16 mouse cellular contexts compared by ENCODE assay signal in the genomic region with DNA sequence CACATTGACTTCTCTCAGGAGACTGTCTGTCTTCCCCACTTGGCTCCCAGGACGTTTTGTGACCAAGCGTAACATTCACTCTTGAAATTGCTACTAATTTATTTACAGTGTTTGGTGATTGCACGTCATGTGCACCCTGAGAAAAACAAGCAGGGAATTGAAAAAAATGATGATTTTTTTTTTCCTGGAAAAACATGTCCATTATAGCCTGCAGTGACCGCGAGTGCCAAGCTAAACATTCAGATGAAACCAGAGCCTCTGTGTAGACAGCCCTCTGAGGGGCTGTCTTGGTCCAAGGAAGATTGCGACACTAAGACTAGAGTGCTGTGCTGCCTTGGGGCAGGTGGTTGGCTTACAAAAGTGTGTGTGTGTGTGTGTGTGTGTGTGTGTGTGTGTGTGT. TPM values are rescaled to one million over a fixed set of nuclear protein-coding genes. Genes with fewer than 3 reads are reported as not detected.
DNase-seq lines count a peak whose midpoint lies in the region; ATAC-seq and TF ChIP-seq lines count a peak whose summit lies in the region.
"Had no signal": no experiment of that assay in that cellular context is flagged by ENCODE, and none has a peak within 500 bp of the region (broad histone marks: within the 10 kb centered on the region; RNA-seq: fewer than 3 reads in every experiment).

No protein-coding gene starts in this region.

- peak; percentile 68; the same call in 1 of the 2 replicates for ATAC-seq in stomach, postnatal 0 days (ENCODE audit: low FRiP score, low TSS enrichment)
- ATAC-seq in liver, postnatal 0 days: no peak
- ATAC-seq: intestine, embryonic 15.5 days; midbrain, embryonic 15.5 days had no signal

- no peak overlapping the region for H3K4me3 ChIP-seq in lung, adult 2 months (replicated peaks; ENCODE audit: extremely low read depth, low read depth, low read length)
- H3K4me3 ChIP-seq in stomach, postnatal 0 days (ENCODE audit: low read depth, low read length): no peak overlapping the region
- H3K4me3 ChIP-seq in liver, postnatal 0 days (ENCODE audit: low read depth, low read length): no peak overlapping the region
- H3K4me3 ChIP-seq: forebrain, embryonic 12.5 days; intestine, embryonic 15.5 days; liver, embryonic 15.5 days; midbrain, embryonic 15.5 days had no signal

- no peak overlapping the region for H3K9ac ChIP-seq in stomach, postnatal 0 days (ENCODE audit: low read length)
- H3K9ac ChIP-seq in liver, postnatal 0 days (replicated peaks): no peak overlapping the region
- H3K9ac ChIP-seq: forebrain, embryonic 12.5 days; intestine, embryonic 15.5 days; liver, embryonic 15.5 days; midbrain, embryonic 15.5 days had no signal

- TF ChIP-seq CTCF in lung, adult 2 months (IDR thresholded peaks at IDR 0.05; ENCODE audit: insufficient read depth, low read length): no peak
- TF ChIP-seq CTCF in stomach, postnatal 0 days (IDR thresholded peaks at IDR 0.05; ENCODE audit: low read depth): no peak
- no peak for TF ChIP-seq CTCF in liver, postnatal 0 days (IDR thresholded peaks at IDR 0.05; ENCODE audit: low read depth)

- peak; percentile 13 for DNase-seq in adrenal gland, adult 2 months
- no peak for DNase-seq in adrenal gland, postnatal 10 days
- DNase-seq in lung, adult 18-20 months: peak; percentile 31 to 57
- no peak for DNase-seq in lung, adult 2 months
- DNase-seq in kidney, postnatal 25 days: peak; percentile 10 to 44
- no peak for DNase-seq in stomach, postnatal 0 days (ENCODE audit: low spot score)
- DNase-seq in cerebellum, postnatal 25 days: no peak
- DNase-seq in liver, postnatal 0 days: no peak
- DNase-seq: right cerebral cortex, postnatal 14 days had no signal

- no peaks in the 10 kb centered on the region for H3K9me3 ChIP-seq in stomach, postnatal 0 days (ENCODE audit: control insufficient read depth, low read length)
- no peaks in the 10 kb centered on the region for H3K9me3 ChIP-seq in liver, postnatal 0 days (ENCODE audit: low read length)
- H3K9me3 ChIP-seq: forebrain, embryonic 12.5 days; intestine, embryonic 15.5 days; liver, embryonic 15.5 days; midbrain, embryonic 15.5 days had no signal

- TF ChIP-seq POLR2A in lung, adult 2 months (IDR thresholded peaks at IDR 0.05; ENCODE audit: borderline replicate concordance, extremely low read depth, low read depth, low read length): no peak

- H3K4me1 ChIP-seq in lung, adult 2 months (ENCODE audit: control insufficient read depth, insufficient read depth, low read length): no peaks in the 10 kb centered on the region
- no peaks in the 10 kb centered on the region for H3K4me1 ChIP-seq in stomach, postnatal 0 days (replicated peaks; ENCODE audit: control insufficient read depth, insufficient read depth)
- peaks cover 14% of the 10 kb centered on the region; the same call in 1 of the 2 replicates for H3K4me1 ChIP-seq in liver, postnatal 0 days (ENCODE audit: insufficient read depth)
- H3K4me1 ChIP-seq: intestine, embryonic 15.5 days; liver, embryonic 15.5 days; midbrain, embryonic 15.5 days had no signal

- H3K27ac ChIP-seq in stomach, postnatal 0 days (replicated peaks): no peak overlapping the region
- H3K27ac ChIP-seq in liver, postnatal 0 days (ENCODE audit: low read depth): no peak overlapping the region
- H3K27ac ChIP-seq: forebrain, embryonic 12.5 days; intestine, embryonic 15.5 days; liver, embryonic 15.5 days; midbrain, embryonic 15.5 days had no signal

- 54% methylated on average over 6 of the region's 6 CpGs for whole genome bisulfite sequencing in lung, adult 2 months
- 60% methylated on average over 6 of the region's 6 CpGs for WGBS in stomach, postnatal 0 days
- 70% methylated on average over 6 of the region's 6 CpGs for WGBS in liver, postnatal 0 days (ENCODE audit: insufficient replicate concordance)

- H3K27me3 ChIP-seq in stomach, postnatal 0 days (ENCODE audit: control insufficient read depth, insufficient read depth, low read length): no peaks in the 10 kb centered on the region
- no peaks in the 10 kb centered on the region for H3K27me3 ChIP-seq in liver, postnatal 0 days (ENCODE audit: insufficient read depth, low read length)
- H3K27me3 ChIP-seq: forebrain, embryonic 12.5 days; intestine, embryonic 15.5 days; liver, embryonic 15.5 days; midbrain, embryonic 15.5 days had no signal

- no peaks in the 10 kb centered on the region for H3K36me3 ChIP-seq in stomach, postnatal 0 days (ENCODE audit: control insufficient read depth, insufficient read depth, low read length)
- no peaks in the 10 kb centered on the region for H3K36me3 ChIP-seq in liver, postnatal 0 days (replicated peaks; ENCODE audit: insufficient read depth, low read length)
- H3K36me3 ChIP-seq: forebrain, embryonic 12.5 days; G1E; intestine, embryonic 15.5 days; liver, embryonic 15.5 days; midbrain, embryonic 15.5 days had no signal

- H3K4me2 ChIP-seq in stomach, postnatal 0 days (replicated peaks; ENCODE audit: low read depth): no peak overlapping the region
- H3K4me2 ChIP-seq in liver, postnatal 0 days (ENCODE audit: low read depth, low read length): no peak overlapping the region
- H3K4me2 ChIP-seq: forebrain, embryonic 12.5 days; intestine, embryonic 15.5 days; liver, embryonic 15.5 days; midbrain, embryonic 15.5 days had no signal

- no peak for TF ChIP-seq EP300 in stomach, postnatal 0 days (optimal IDR thresholded peaks at IDR 0.05)
- no peak for TF ChIP-seq EP300 in liver, postnatal 0 days (IDR thresholded peaks at IDR 0.05; ENCODE audit: low read depth)

RNA-seq across cellular contexts. Expression of a gene that starts 37.8 kb away (rescaled TPM):
- not detected for total RNA-seq in adrenal gland, adult 2 months (2021)
- 0.04 and 0.07 TPM in 2 replicates for polyA plus RNA-seq in adrenal gland, adult 2 months (2012; rRNA removed)
- total RNA-seq in adrenal gland, postnatal 10 days (2021): 1 to 10 TPM; 1.9 to 2.0 TPM
- polyA plus RNA-seq in lung, adult 2 months (2012; rRNA removed): 2.0 and 3.7 TPM in 2 replicates
- polyA plus RNA-seq in stomach, postnatal 0 days (2015; fragmentation: Nextera tagmentation; extraction: Ambion mirVana): 0.22 and 0.24 TPM in 2 replicates
- 4.5 and 4.7 TPM in 2 replicates for polyA plus RNA-seq in liver, postnatal 0 days (2015; fragmentation: Nextera tagmentation; extraction: Ambion mirVana)
- polyA plus RNA-seq: G1E; midbrain, embryonic 15.5 days; neural tube, embryonic 14.5 days had no signal

RNA-seq across cellular contexts. Expression of a gene that starts 47.4 kb away (rescaled TPM):
- total RNA-seq in adrenal gland, adult 2 months (2021): not detected
- polyA plus RNA-seq in adrenal gland, adult 2 months (2012; rRNA removed): not detected in 2 replicates
- 1 to 10 TPM in 1 of 2 experiments, under 1 TPM in 1; 0.48 to 1.2 TPM for total RNA-seq in adrenal gland, postnatal 10 days (2021)
- polyA plus RNA-seq in lung, adult 2 months (2012; rRNA removed): 0.37 and 1.5 TPM in 2 replicates
- polyA plus RNA-seq in stomach, postnatal 0 days (2015; fragmentation: Nextera tagmentation; extraction: Ambion mirVana): not detected in 2 replicates
- not detected in 2 replicates for polyA plus RNA-seq in liver, postnatal 0 days (2015; fragmentation: Nextera tagmentation; extraction: Ambion mirVana)
- total RNA-seq: G1E had no signal
- polyA plus RNA-seq: forebrain, embryonic 12.5 days; intestine, embryonic 15.5 days; liver, embryonic 15.5 days; midbrain, embryonic 15.5 days; neural tube, embryonic 14.5 days; stomach, embryonic 16.5 days had no signal

Comparison
In these comparisons a context has a peak if more than half of its experiments do, and no peak if none do; other contexts are left out.
1. DNase-seq: peak in adrenal gland, adult 2 months (single experiment), lung, adult 18-20 months (2 of 2) and kidney, postnatal 25 days (2 of 2); none in adrenal gland, postnatal 10 days (single experiment), lung, adult 2 months (single experiment), stomach, postnatal 0 days (single experiment), cerebellum, postnatal 25 days (0 of 2) and liver, postnatal 0 days (single experiment).